Mouse (Mus musculus): ENCODE data around the gene Rhbdd2. TPM values are rescaled to one million over a fixed set of nuclear protein-coding genes. Genes with fewer than 3 reads are reported as not detected.

Rhbdd2 gene
- total RNA-seq, 1 experiment, result 15.7 TPM

- no peak overlapping the region for H3K9ac ChIP-seq (ENCODE audit: insufficient read depth, low read depth, low read length, poor library complexity, severe bottlenecking)
- peaks cover 0 to 11% of the 10 kb centered on the region in 2 experiments; a peak in 1 of 4 replicates for H3K4me1 ChIP-seq (ENCODE audit: control insufficient read depth in 2 of 2, insufficient read depth in 2 of 2, low read length in 2 of 2, poor library complexity in 1 of 2)
- no peak overlapping the region for H3K4me3 ChIP-seq (ENCODE audit: insufficient read depth in 1 of 2, low read depth in 1 of 2, low read length in 2 of 2, poor library complexity in 1 of 2, severe bottlenecking in 1 of 2)
- TF ChIP-seq HCFC1 (IDR thresholded peaks at IDR 0.05; ENCODE audit: borderline replicate concordance, insufficient read depth, low read length) (no peak), ZNF384 (IDR thresholded peaks at IDR 0.05; ENCODE audit: low read depth, low read length) (no peak), CHD2 (IDR thresholded peaks at IDR 0.05; ENCODE audit: low read depth, low read length) (no peak), ZC3H11A (IDR thresholded peaks at IDR 0.05; ENCODE audit: borderline replicate concordance, low read depth, low read length) (no peak), MAFK (IDR thresholded peaks at IDR 0.05; ENCODE audit: insufficient read depth, low read depth, low read length) (no peak)
- in situ Hi-C loops (cut with MboI; ENCODE audit: low sequenced_read_pairs in 2 of 2, unreplicated experiment in 2 of 2), result no loop called here
- H3K9me3 ChIP-seq (ENCODE audit: control insufficient read depth, insufficient read depth, low read depth, low read length), result no peaks in the 10 kb centered on the region
- H3K27ac ChIP-seq (ENCODE audit: insufficient read depth, low read depth, low read length, poor library complexity, severe bottlenecking), result no peak overlapping the region
- no peak for DNase-seq (ENCODE audit: low read depth, low spot score)
- H3K36me3 ChIP-seq (ENCODE audit: control insufficient read depth, insufficient read depth, low read length, poor library complexity, severe bottlenecking), result no peaks in the 10 kb centered on the region
Observed at GRCm38 (mm10) chr5:135682009-135682408, 49.6 kb downstream of the Rhbdd2 start.

GRCm38 (mm10) chr5:135682942-135683570 is 50.6 kb downstream of the Rhbdd2 start:
- Histone ChIP-seq H3K9ac (ENCODE audit: insufficient read depth, low read depth, low read length, poor library complexity, severe bottlenecking) (no peak overlapping the region), H3K36me3 (ENCODE audit: control insufficient read depth, insufficient read depth, low read length, poor library complexity, severe bottlenecking) (no peaks in the 10 kb centered on the region), H3K27ac (ENCODE audit: insufficient read depth, low read depth, low read length, poor library complexity, severe bottlenecking) (no peak overlapping the region), H3K4me3 (ENCODE audit: insufficient read depth in 1 of 2, low read depth in 1 of 2, low read length in 2 of 2, poor library complexity in 1 of 2, severe bottlenecking in 1 of 2) (no peak overlapping the region), H3K4me1 (ENCODE audit: control insufficient read depth in 2 of 2, insufficient read depth in 2 of 2, low read length in 2 of 2, poor library complexity in 1 of 2) (peaks cover 0 to 11% of the 10 kb centered on the region in 2 experiments; a peak in 1 of 4 replicates), H3K9me3 (ENCODE audit: control insufficient read depth, insufficient read depth, low read depth, low read length) (no peaks in the 10 kb centered on the region)
- in situ Hi-C loops (cut with MboI; ENCODE audit: low sequenced_read_pairs in 2 of 2, unreplicated experiment in 2 of 2), result no loop called here
- no peak for TF ChIP-seq HCFC1 (IDR thresholded peaks at IDR 0.05; ENCODE audit: borderline replicate concordance, insufficient read depth, low read length)
- DNase-seq (ENCODE audit: low read depth, low spot score), result no peak

- H3K27ac ChIP-seq (ENCODE audit: insufficient read depth, low read depth, low read length, poor library complexity, severe bottlenecking), result no peak overlapping the region
- no peaks in the 10 kb centered on the region for H3K36me3 ChIP-seq (ENCODE audit: control insufficient read depth, insufficient read depth, low read length, poor library complexity, severe bottlenecking)
- peaks cover 0 to 4% of the 10 kb centered on the region in 2 experiments; a peak in 1 of 4 replicates for H3K4me1 ChIP-seq (ENCODE audit: control insufficient read depth in 2 of 2, insufficient read depth in 2 of 2, low read length in 2 of 2, poor library complexity in 1 of 2)
- H3K4me3 ChIP-seq (ENCODE audit: insufficient read depth in 1 of 2, low read depth in 1 of 2, low read length in 2 of 2, poor library complexity in 1 of 2, severe bottlenecking in 1 of 2), result no peak overlapping the region
- in situ Hi-C loops (cut with MboI; ENCODE audit: low sequenced_read_pairs in 2 of 2, unreplicated experiment in 2 of 2), result no loop called here
- H3K9ac ChIP-seq (ENCODE audit: insufficient read depth, low read depth, low read length, poor library complexity, severe bottlenecking), result no peak overlapping the region
- TF ChIP-seq MAFK (IDR thresholded peaks at IDR 0.05; ENCODE audit: insufficient read depth, low read depth, low read length) (no peak), CHD2 (IDR thresholded peaks at IDR 0.05; ENCODE audit: low read depth, low read length) (no peak), HCFC1 (IDR thresholded peaks at IDR 0.05; ENCODE audit: borderline replicate concordance, insufficient read depth, low read length) (no peak), ZC3H11A (IDR thresholded peaks at IDR 0.05; ENCODE audit: borderline replicate concordance, low read depth, low read length) (no peak), ZNF384 (IDR thresholded peaks at IDR 0.05; ENCODE audit: low read depth, low read length) (no peak)
- H3K9me3 ChIP-seq (ENCODE audit: control insufficient read depth, insufficient read depth, low read depth, low read length), result no peaks in the 10 kb centered on the region
- DNase-seq (ENCODE audit: low read depth, low spot score), result no peak
Observed at GRCm38 (mm10) chr5:135690401-135690800, 58.0 kb downstream of the Rhbdd2 start.

GRCm38 (mm10) chr5:135691266-135691665 is 58.8 kb downstream of the Rhbdd2 start:
- Histone ChIP-seq H3K4me3 (ENCODE audit: insufficient read depth in 1 of 2, low read depth in 1 of 2, low read length in 2 of 2, poor library complexity in 1 of 2, severe bottlenecking in 1 of 2) (no peak overlapping the region), H3K36me3 (ENCODE audit: control insufficient read depth, insufficient read depth, low read length, poor library complexity, severe bottlenecking) (no peaks in the 10 kb centered on the region), H3K27ac (ENCODE audit: insufficient read depth, low read depth, low read length, poor library complexity, severe bottlenecking) (no peak overlapping the region), H3K9me3 (ENCODE audit: control insufficient read depth, insufficient read depth, low read depth, low read length) (no peaks in the 10 kb centered on the region), H3K9ac (ENCODE audit: insufficient read depth, low read depth, low read length, poor library complexity, severe bottlenecking) (no peak overlapping the region), H3K4me1 (ENCODE audit: control insufficient read depth in 2 of 2, insufficient read depth in 2 of 2, low read length in 2 of 2, poor library complexity in 1 of 2) (peaks cover 0 to 2% of the 10 kb centered on the region in 2 experiments; a peak in 1 of 4 replicates)
- no peak for TF ChIP-seq HCFC1 (IDR thresholded peaks at IDR 0.05; ENCODE audit: borderline replicate concordance, insufficient read depth, low read length)
- DNase-seq (ENCODE audit: low read depth, low spot score), result no peak
- in situ Hi-C loops (cut with MboI; ENCODE audit: low sequenced_read_pairs in 2 of 2, unreplicated experiment in 2 of 2), result no loop called here

DNA sequence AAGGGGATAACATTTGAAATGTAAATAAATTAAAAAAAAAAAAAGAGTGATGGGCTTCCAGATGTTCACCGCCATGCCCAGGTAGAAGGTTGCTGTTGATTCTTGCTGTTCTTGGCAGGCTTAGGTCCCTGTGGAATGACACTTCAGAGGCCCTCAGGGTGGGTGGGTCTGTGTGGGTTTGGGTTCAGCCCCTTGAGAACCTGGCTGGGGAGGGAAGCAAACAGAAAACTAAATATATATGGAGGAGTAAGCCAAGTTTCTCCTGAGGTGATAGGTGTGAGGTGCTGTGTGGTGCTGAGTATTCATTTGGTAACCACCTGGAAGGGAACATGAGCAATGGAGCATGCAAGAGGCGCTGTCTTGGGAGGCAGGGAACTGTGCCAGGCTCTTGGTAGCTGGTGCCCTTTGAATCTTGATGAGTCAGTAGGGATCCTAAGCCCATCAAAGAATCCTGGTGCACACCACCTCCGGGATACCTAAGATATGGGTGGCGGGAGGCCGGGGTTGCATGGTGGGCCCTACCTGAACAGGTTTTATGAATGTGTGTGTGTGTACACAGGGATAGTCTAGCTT is 60.9 kb downstream of the Rhbdd2 start:
- Histone ChIP-seq H3K9ac (ENCODE audit: insufficient read depth, low read depth, low read length, poor library complexity, severe bottlenecking) (no peak overlapping the region), H3K4me3 (ENCODE audit: insufficient read depth in 1 of 2, low read depth in 1 of 2, low read length in 2 of 2, poor library complexity in 1 of 2, severe bottlenecking in 1 of 2) (no peak overlapping the region), H3K36me3 (ENCODE audit: control insufficient read depth, insufficient read depth, low read length, poor library complexity, severe bottlenecking) (no peaks in the 10 kb centered on the region), H3K27ac (ENCODE audit: insufficient read depth, low read depth, low read length, poor library complexity, severe bottlenecking) (no peak overlapping the region), H3K4me1 (ENCODE audit: control insufficient read depth in 2 of 2, insufficient read depth in 2 of 2, low read length in 2 of 2, poor library complexity in 1 of 2) (no peaks in the 10 kb centered on the region; a peak in 1 of 4 replicates), H3K9me3 (ENCODE audit: control insufficient read depth, insufficient read depth, low read depth, low read length) (no peaks in the 10 kb centered on the region)
- no peak for TF ChIP-seq ZNF384 (IDR thresholded peaks at IDR 0.05; ENCODE audit: low read depth, low read length)
- TF ChIP-seq CHD2 (IDR thresholded peaks at IDR 0.05; ENCODE audit: low read depth, low read length), result no peak
- TF ChIP-seq MAFK (IDR thresholded peaks at IDR 0.05; ENCODE audit: insufficient read depth, low read depth, low read length), result no peak
- no peak for TF ChIP-seq HCFC1 (IDR thresholded peaks at IDR 0.05; ENCODE audit: borderline replicate concordance, insufficient read depth, low read length)
- TF ChIP-seq ZC3H11A (IDR thresholded peaks at IDR 0.05; ENCODE audit: borderline replicate concordance, low read depth, low read length), result no peak
- in situ Hi-C loops (cut with MboI; ENCODE audit: low sequenced_read_pairs in 2 of 2, unreplicated experiment in 2 of 2), result no loop called here
- DNase-seq (ENCODE audit: low read depth, low spot score), result no peak

Measured in ES-E14 (cell line).